In the genomic region with DNA sequence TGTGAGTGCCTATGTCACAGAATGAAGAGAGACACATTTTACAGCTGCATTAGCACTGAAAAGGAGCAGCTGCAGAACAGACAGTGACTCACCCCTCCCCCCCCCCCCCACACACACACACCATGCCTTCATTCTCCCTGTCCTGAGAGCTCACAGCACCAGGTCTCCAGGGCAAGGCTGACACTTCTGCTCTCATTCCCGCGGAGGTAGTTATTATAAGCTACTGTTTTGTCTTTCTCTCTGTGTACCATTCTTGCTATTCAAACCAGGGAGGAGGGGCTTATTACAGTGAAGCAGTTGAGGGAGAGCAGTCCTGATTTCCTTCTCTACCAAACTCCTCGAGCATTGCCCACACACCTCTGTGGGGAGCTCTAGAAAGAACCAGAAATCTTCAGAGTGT, we compare ENCODE assay signal across 18 mouse cellular contexts. TPM values are rescaled to one million over a fixed set of nuclear protein-coding genes. Genes with fewer than 3 reads are reported as not detected.
A peak's percentile ranks its signal among the peaks of the same experiment; 100 is the strongest.
DNase-seq lines count a peak whose midpoint lies in the region; ATAC-seq and TF ChIP-seq lines count a peak whose summit lies in the region.
"Had no signal": no experiment of that assay in that cellular context is flagged by ENCODE, and none has a peak within 500 bp of the region (broad histone marks: within the 10 kb centered on the region; RNA-seq: fewer than 3 reads in every experiment).

No protein-coding gene starts in this region.

- no peak for DNase-seq in heart, adult 2 months
- DNase-seq in embryonic facial prominence, embryonic 14.5 days (ENCODE audit: low spot score): peak; percentile 2
- DNase-seq in urinary bladder, adult 2 months (ENCODE audit: low spot score): no peak
- no peak for DNase-seq in left cerebral cortex, postnatal 10 days (ENCODE audit: extremely low spot score in 1 of 2, low spot score in 2 of 2)
- DNase-seq: B cell, adult 2 months; cerebellum, adult 2 months; heart, adult 18-20 months; heart, postnatal 10 days; thymus, adult 2 months had no signal

- 0 out of 2 replicates have a peak overlapping the region, but pooled peaks have one; percentile 13 for H3K4me2 ChIP-seq in heart, embryonic 13.5 days
- no peak overlapping the region for H3K4me2 ChIP-seq in embryonic facial prominence, embryonic 14.5 days (ENCODE audit: low read depth, low read length)
- no peak overlapping the region for H3K4me2 ChIP-seq in hindbrain, embryonic 13.5 days
- H3K4me2 ChIP-seq in heart, embryonic 11.5 days: no peak overlapping the region
- H3K4me2 ChIP-seq: liver, embryonic 12.5 days; lung, embryonic 15.5 days had no signal

- H3K27me3 ChIP-seq in heart, embryonic 13.5 days (replicated peaks): no peaks in the 10 kb centered on the region
- no peaks in the 10 kb centered on the region for H3K27me3 ChIP-seq in heart, adult 2 months (ENCODE audit: control insufficient read depth, insufficient read depth, low read length)
- H3K27me3 ChIP-seq in C2C12 (ENCODE audit: control insufficient read depth, insufficient read depth, insufficient read length): no peaks in the 10 kb centered on the region
- H3K27me3 ChIP-seq in embryonic facial prominence, embryonic 14.5 days (replicated peaks; ENCODE audit: control insufficient read depth, insufficient read depth, low read length): no peaks in the 10 kb centered on the region
- no peaks in the 10 kb centered on the region for H3K27me3 ChIP-seq in hindbrain, embryonic 13.5 days
- no peaks in the 10 kb centered on the region for H3K27me3 ChIP-seq in heart, embryonic 11.5 days (ENCODE audit: control insufficient read depth, insufficient read depth, low read length)
- H3K27me3 ChIP-seq: liver, embryonic 12.5 days; lung, embryonic 15.5 days had no signal

- H3K9me3 ChIP-seq in heart, embryonic 13.5 days: no peaks in the 10 kb centered on the region
- no peaks in the 10 kb centered on the region for H3K9me3 ChIP-seq in embryonic facial prominence, embryonic 14.5 days (ENCODE audit: control insufficient read depth, low read length)
- H3K9me3 ChIP-seq in hindbrain, embryonic 13.5 days: no peaks in the 10 kb centered on the region
- H3K9me3 ChIP-seq in heart, embryonic 11.5 days (replicated peaks; ENCODE audit: control insufficient read depth, low read length): no peaks in the 10 kb centered on the region
- H3K9me3 ChIP-seq: liver, embryonic 12.5 days; lung, embryonic 15.5 days had no signal

- H3K9ac ChIP-seq in heart, embryonic 13.5 days: no peak overlapping the region
- H3K9ac ChIP-seq in heart, adult 2 months (ENCODE audit: low read depth, low read length): no peak overlapping the region
- H3K9ac ChIP-seq in embryonic facial prominence, embryonic 14.5 days (ENCODE audit: low read depth, low read length): no peak overlapping the region
- H3K9ac ChIP-seq in hindbrain, embryonic 13.5 days: no peak overlapping the region
- H3K9ac ChIP-seq in heart, embryonic 11.5 days (ENCODE audit: low read depth, low read length): no peak overlapping the region
- H3K9ac ChIP-seq: liver, embryonic 12.5 days; lung, embryonic 15.5 days had no signal

- TF ChIP-seq EP300 in heart, adult 2 months (IDR thresholded peaks at IDR 0.05; ENCODE audit: insufficient read depth, low read depth, low read length): no peak

- H3K4me1 ChIP-seq in heart, embryonic 13.5 days: no peaks in the 10 kb centered on the region
- H3K4me1 ChIP-seq in heart, adult 2 months (ENCODE audit: control insufficient read depth, insufficient read depth, low read length): no peaks in the 10 kb centered on the region
- H3K4me1 ChIP-seq in embryonic facial prominence, embryonic 14.5 days (ENCODE audit: control insufficient read depth, insufficient read depth, low read length): no peaks in the 10 kb centered on the region
- H3K4me1 ChIP-seq in hindbrain, embryonic 13.5 days (replicated peaks): peaks cover 8% of the 10 kb centered on the region; the same call in 1 of the 2 replicates
- H3K4me1 ChIP-seq in heart, embryonic 11.5 days (ENCODE audit: control insufficient read depth, insufficient read depth, low read length): no peaks in the 10 kb centered on the region
- H3K4me1 ChIP-seq: liver, embryonic 12.5 days; lung, embryonic 15.5 days had no signal

- no peaks in the 10 kb centered on the region for H3K79me3 ChIP-seq in C2C12 (ENCODE audit: low read depth)

- intact Hi-C loops in heart, adult 2 months (cut with DNase I): no loop called here
- intact Hi-C loops in left cerebral cortex, postnatal 10 days (cut with DNase I): no loop called here

- no peak overlapping the region for H3K4me3 ChIP-seq in heart, embryonic 13.5 days
- H3K4me3 ChIP-seq in heart, adult 2 months: no peak overlapping the region
- H3K4me3 ChIP-seq in C2C12 (ENCODE audit: insufficient read depth, poor library complexity, severe bottlenecking): no peak overlapping the region
- no peak overlapping the region for H3K4me3 ChIP-seq in embryonic facial prominence, embryonic 14.5 days (ENCODE audit: low read depth, low read length)
- no peak overlapping the region for H3K4me3 ChIP-seq in hindbrain, embryonic 13.5 days
- H3K4me3 ChIP-seq in heart, embryonic 11.5 days (ENCODE audit: low read depth, low read length): no peak overlapping the region
- H3K4me3 ChIP-seq: liver, embryonic 12.5 days; lung, embryonic 15.5 days had no signal

- no peak for ATAC-seq in heart, embryonic 13.5 days (ENCODE audit: extremely low read depth, insufficient number of reproducible peaks, low FRiP score, low TSS enrichment)
- peak; percentile 71; the same call in 1 of the 2 replicates for ATAC-seq in embryonic facial prominence, embryonic 14.5 days (ENCODE audit: low read depth)
- peak; percentile 61; the same call in 1 of the 2 replicates for ATAC-seq in hindbrain, embryonic 13.5 days (ENCODE audit: low FRiP score)
- ATAC-seq in heart, embryonic 11.5 days (replicated peaks; ENCODE audit: insufficient number of reproducible peaks, low FRiP score, low TSS enrichment): no peak
- ATAC-seq: inflammation-experienced regulatory T-cells, adult 6 months; liver, embryonic 12.5 days had no signal

- no peaks in the 10 kb centered on the region for H3K79me2 ChIP-seq in heart, adult 2 months (replicated peaks; ENCODE audit: control insufficient read depth, insufficient read depth, low read length)
- no peaks in the 10 kb centered on the region for H3K79me2 ChIP-seq in C2C12 (ENCODE audit: control insufficient read depth, insufficient read depth)

- TF ChIP-seq CTCF in heart, adult 2 months (IDR thresholded peaks at IDR 0.05): no peak
- no peak for TF ChIP-seq CTCF in C2C12 (IDR thresholded peaks at IDR 0.05; ENCODE audit: control insufficient read depth, insufficient read depth, insufficient read length)

- H3ac ChIP-seq in C2C12 (ENCODE audit: control insufficient read depth, insufficient read length, low read depth): no peak overlapping the region

- no peaks in the 10 kb centered on the region for H3K36me3 ChIP-seq in heart, embryonic 13.5 days
- H3K36me3 ChIP-seq in heart, adult 2 months (ENCODE audit: control insufficient read depth, insufficient read depth, low read length): no peaks in the 10 kb centered on the region
- no peaks in the 10 kb centered on the region for H3K36me3 ChIP-seq in C2C12 (ENCODE audit: control insufficient read depth, insufficient read depth)
- H3K36me3 ChIP-seq in embryonic facial prominence, embryonic 14.5 days (ENCODE audit: control insufficient read depth, insufficient read depth, low read length): no peaks in the 10 kb centered on the region
- no peaks in the 10 kb centered on the region for H3K36me3 ChIP-seq in hindbrain, embryonic 13.5 days
- H3K36me3 ChIP-seq in heart, embryonic 11.5 days (ENCODE audit: control insufficient read depth, insufficient read depth, low read length): no peaks in the 10 kb centered on the region
- H3K36me3 ChIP-seq: liver, embryonic 12.5 days; lung, embryonic 15.5 days had no signal

- 22% methylated on average over 3 of the region's 3 CpGs for WGBS in heart, embryonic 13.5 days
- WGBS in heart, adult 2 months: 19% methylated on average over 3 of the region's 3 CpGs
- 32% methylated on average over 3 of the region's 3 CpGs for WGBS in embryonic facial prominence, embryonic 14.5 days
- WGBS in hindbrain, embryonic 13.5 days: 14% methylated on average over 3 of the region's 3 CpGs
- 45% methylated on average over 3 of the region's 3 CpGs for WGBS in heart, embryonic 11.5 days (ENCODE audit: insufficient replicate concordance)

- H3K27ac ChIP-seq in heart, embryonic 13.5 days (replicated peaks): no peak overlapping the region
- no peak overlapping the region for H3K27ac ChIP-seq in heart, adult 2 months
- no peak overlapping the region for H3K27ac ChIP-seq in embryonic facial prominence, embryonic 14.5 days (replicated peaks; ENCODE audit: low read depth, low read length)
- no peak overlapping the region for H3K27ac ChIP-seq in hindbrain, embryonic 13.5 days
- no peak overlapping the region for H3K27ac ChIP-seq in heart, embryonic 11.5 days (ENCODE audit: low read depth, low read length)
- H3K27ac ChIP-seq: kidney, postnatal 0 days; liver, embryonic 12.5 days; lung, embryonic 15.5 days had no signal

- TF ChIP-seq POLR2A in heart, adult 2 months (IDR thresholded peaks at IDR 0.05; ENCODE audit: insufficient read depth, low read depth, low read length): no peak

TF ChIP-seq in C2C12, 6 proteins besides CTCF, POLR2A, EP300 and RAD21 (continues in another document):
- peak; percentile 36 for TF ChIP-seq MYOD1 (IDR thresholded peaks at IDR 0.05; ENCODE audit: control insufficient read depth, insufficient read length, low read depth)

RNA-seq across cellular contexts. Expression of gene Dnah3, which starts 25.9 kb away (rescaled TPM):
- not detected in 2 replicates for polyA plus RNA-seq in heart, embryonic 13.5 days (2015; fragmentation: Nextera tagmentation; extraction: Ambion mirVana)
- total RNA-seq in heart, adult 2 months (2021): not detected
- polyA plus RNA-seq in heart, adult 2 months (2012; rRNA removed): 0.59 TPM in 1 of 2 replicates, not detected in the other
- polyA plus RNA-seq in C2C12 (2012; fragmentation: generic; extraction: Trizol): not detected
- polyA plus RNA-seq in embryonic facial prominence, embryonic 14.5 days (2014; fragmentation: Nextera tagmentation; extraction: Ambion mirVana): 0.70 TPM in 1 of 2 replicates, not detected in the other
- 0.10 TPM in 1 of 2 replicates, not detected in the other for polyA plus RNA-seq in hindbrain, embryonic 13.5 days (2015; fragmentation: Nextera tagmentation; extraction: Ambion mirVana)
- 0.01 TPM in 2 replicates for polyA plus RNA-seq in urinary bladder, adult 2 months (2012; rRNA removed)
- not detected in 2 replicates for polyA plus RNA-seq in heart, embryonic 11.5 days (2014; fragmentation: Nextera tagmentation; extraction: Ambion mirVana)
- under 1 TPM in 1 of 2 experiments, not detected in 1; 0.15 TPM for total RNA-seq in left cerebral cortex, postnatal 10 days (2021)
- total RNA-seq: common myeloid progenitor, adult 5-6 weeks had no signal
- polyA plus RNA-seq: liver, embryonic 12.5 days had no signal

RNA-seq across cellular contexts. Expression of gene Tmem159, which starts 33.0 kb away (rescaled TPM):
- 19.5 and 39.1 TPM in 2 replicates for polyA plus RNA-seq in heart, embryonic 13.5 days (2015; fragmentation: Nextera tagmentation; extraction: Ambion mirVana)
- 10 to 100 TPM; 22.2 to 24.1 TPM for total RNA-seq in heart, adult 2 months (2021)
- 29.9 and 38.1 TPM in 2 replicates for polyA plus RNA-seq in heart, adult 2 months (2012; rRNA removed)
- 6.0 TPM for polyA plus RNA-seq in C2C12 (2012; fragmentation: generic; extraction: Trizol)
- polyA plus RNA-seq in embryonic facial prominence, embryonic 14.5 days (2014; fragmentation: Nextera tagmentation; extraction: Ambion mirVana): 24.2 and 25.8 TPM in 2 replicates
- polyA plus RNA-seq in hindbrain, embryonic 13.5 days (2015; fragmentation: Nextera tagmentation; extraction: Ambion mirVana): 12.3 and 12.9 TPM in 2 replicates
- 97.7 and 112 TPM in 2 replicates for polyA plus RNA-seq in urinary bladder, adult 2 months (2012; rRNA removed)
- polyA plus RNA-seq in heart, embryonic 11.5 days (2014; fragmentation: Nextera tagmentation; extraction: Ambion mirVana): 17.2 and 18.8 TPM in 2 replicates
- total RNA-seq in left cerebral cortex, postnatal 10 days (2021): 10 to 100 TPM in 1 of 2 experiments, 1 to 10 TPM in 1; 9.5 to 10.7 TPM

Comparison
In these comparisons a context has a peak if more than half of its experiments do, and no peak if none do; other contexts are left out.
1. ATAC-seq: peak in embryonic facial prominence, embryonic 14.5 days (single experiment) and hindbrain, embryonic 13.5 days (single experiment); none in heart, embryonic 13.5 days (single experiment) and heart, embryonic 11.5 days (single experiment).